Mouse (Mus musculus): ENCODE measurements around the gene Tmem185b. TPM values are rescaled to one million over a fixed set of nuclear protein-coding genes. Genes with fewer than 3 reads are reported as not detected.

The Tmem185b gene
- polyA plus RNA-seq, 1 experiment from 2014 or later, result 16.8 TPM

DNA sequence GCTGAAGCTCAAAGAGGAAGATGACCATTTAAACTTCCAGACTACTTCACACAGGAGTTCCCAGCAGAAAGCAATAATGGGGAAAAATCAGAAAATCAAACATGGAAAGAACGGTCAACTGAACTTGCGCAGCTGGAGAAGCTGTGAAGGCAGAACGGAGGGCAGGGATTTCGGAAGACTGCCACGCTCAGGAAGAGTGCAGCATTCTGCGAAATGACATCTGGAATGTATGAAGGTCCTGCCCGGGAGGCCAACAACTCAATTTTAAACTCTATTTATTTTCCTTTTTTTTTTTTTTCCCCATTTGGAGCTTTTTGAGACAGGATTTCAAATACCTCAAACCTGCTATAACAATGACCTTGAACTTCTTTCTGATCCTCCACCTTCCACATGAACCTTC, 35.2 kb upstream of the Tmem185b start:
- H3K27me3 ChIP-seq (replicated peaks; ENCODE audit: control insufficient read depth, insufficient read depth, low read length), result no peaks in the 10 kb centered on the region
- no peak overlapping the region for H3K4me3 ChIP-seq (replicated peaks; ENCODE audit: low read length)
- 88% methylated on average over 7 of the region's 7 CpGs for WGBS
- no peaks in the 10 kb centered on the region for H3K36me3 ChIP-seq (ENCODE audit: control insufficient read depth, insufficient read depth)
- H3K9me3 ChIP-seq (ENCODE audit: control insufficient read depth, low read length), result no peaks in the 10 kb centered on the region
- H3K4me1 ChIP-seq (replicated peaks; ENCODE audit: control insufficient read depth, insufficient read depth, low read length), result peaks cover 10% of the 10 kb centered on the region
- ATAC-seq, result no peak
- H3K27ac ChIP-seq (ENCODE audit: low read length), result no peak overlapping the region
- no peak overlapping the region for H3K4me2 ChIP-seq (ENCODE audit: low read length)
- no peak overlapping the region for H3K9ac ChIP-seq (replicated peaks; ENCODE audit: low read depth, low read length)

DNA sequence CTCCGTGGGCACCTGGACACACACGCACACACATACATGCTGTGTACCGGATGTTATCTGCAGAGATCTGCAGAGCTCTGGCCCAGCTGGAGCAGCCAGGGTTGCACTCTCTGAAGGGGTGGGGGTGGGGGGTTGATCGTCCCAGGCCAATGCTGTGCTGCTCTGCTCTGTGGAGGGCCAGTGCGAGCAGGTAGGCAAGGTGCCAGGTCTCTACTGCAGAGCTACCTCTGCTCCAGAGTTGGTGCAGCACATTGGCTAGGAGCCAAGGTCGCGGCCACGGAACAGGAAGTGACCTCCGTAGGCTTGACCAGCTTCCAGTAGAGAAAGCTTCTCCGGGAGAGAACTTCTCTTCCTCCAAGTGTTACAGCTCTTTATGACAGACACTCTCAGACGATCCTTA, 33.9 kb upstream of the Tmem185b start:
- no peaks in the 10 kb centered on the region for H3K36me3 ChIP-seq (ENCODE audit: control insufficient read depth, insufficient read depth)
- no peak overlapping the region for H3K9ac ChIP-seq (replicated peaks; ENCODE audit: low read depth, low read length)
- no peak overlapping the region for H3K4me3 ChIP-seq (replicated peaks; ENCODE audit: low read length)
- 52% methylated on average over 11 of the region's 11 CpGs for WGBS
- H3K27ac ChIP-seq (ENCODE audit: low read length), result no peak overlapping the region
- H3K4me2 ChIP-seq (ENCODE audit: low read length), result no peak overlapping the region
- no peak for ATAC-seq
- H3K27me3 ChIP-seq (replicated peaks; ENCODE audit: control insufficient read depth, insufficient read depth, low read length), result no peaks in the 10 kb centered on the region
- H3K9me3 ChIP-seq (ENCODE audit: control insufficient read depth, low read length), result no peaks in the 10 kb centered on the region
- H3K4me1 ChIP-seq (replicated peaks; ENCODE audit: control insufficient read depth, insufficient read depth, low read length), result peaks cover 8% of the 10 kb centered on the region

- H3K36me3 ChIP-seq (ENCODE audit: control insufficient read depth, insufficient read depth), result no peaks in the 10 kb centered on the region
- H3K9me3 ChIP-seq (ENCODE audit: control insufficient read depth, low read length), result no peaks in the 10 kb centered on the region
- no peak overlapping the region for H3K9ac ChIP-seq (replicated peaks; ENCODE audit: low read depth, low read length)
- H3K27ac ChIP-seq (ENCODE audit: low read length), result no peak overlapping the region
- H3K27me3 ChIP-seq (replicated peaks; ENCODE audit: control insufficient read depth, insufficient read depth, low read length), result no peaks in the 10 kb centered on the region
- ATAC-seq, result no peak
- 90% methylated on average over 1 of the region's 1 CpGs for WGBS
- peaks cover 4% of the 10 kb centered on the region for H3K4me1 ChIP-seq (replicated peaks; ENCODE audit: control insufficient read depth, insufficient read depth, low read length)
- no peak overlapping the region for H3K4me3 ChIP-seq (replicated peaks; ENCODE audit: low read length)
- no peak overlapping the region for H3K4me2 ChIP-seq (ENCODE audit: low read length)
Observed at GRCm38 (mm10) chr1:119492505-119492904, 33.5 kb upstream of the Tmem185b start.

- no peaks in the 10 kb centered on the region for H3K9me3 ChIP-seq (ENCODE audit: control insufficient read depth, low read length)
- no peak overlapping the region for H3K9ac ChIP-seq (replicated peaks; ENCODE audit: low read depth, low read length)
- 55% methylated on average over 2 of the region's 2 CpGs for WGBS
- H3K4me3 ChIP-seq (replicated peaks; ENCODE audit: low read length), result no peak overlapping the region
- no peak for ATAC-seq
- H3K27ac ChIP-seq (ENCODE audit: low read length), result no peak overlapping the region
- no peaks in the 10 kb centered on the region for H3K4me1 ChIP-seq (replicated peaks; ENCODE audit: control insufficient read depth, insufficient read depth, low read length)
- no peaks in the 10 kb centered on the region for H3K27me3 ChIP-seq (replicated peaks; ENCODE audit: control insufficient read depth, insufficient read depth, low read length)
- no peaks in the 10 kb centered on the region for H3K36me3 ChIP-seq (ENCODE audit: control insufficient read depth, insufficient read depth)
- H3K4me2 ChIP-seq (ENCODE audit: low read length), result no peak overlapping the region
Observed at GRCm38 (mm10) chr1:119494024-119494711, 31.8 kb upstream of the Tmem185b start.

DNA sequence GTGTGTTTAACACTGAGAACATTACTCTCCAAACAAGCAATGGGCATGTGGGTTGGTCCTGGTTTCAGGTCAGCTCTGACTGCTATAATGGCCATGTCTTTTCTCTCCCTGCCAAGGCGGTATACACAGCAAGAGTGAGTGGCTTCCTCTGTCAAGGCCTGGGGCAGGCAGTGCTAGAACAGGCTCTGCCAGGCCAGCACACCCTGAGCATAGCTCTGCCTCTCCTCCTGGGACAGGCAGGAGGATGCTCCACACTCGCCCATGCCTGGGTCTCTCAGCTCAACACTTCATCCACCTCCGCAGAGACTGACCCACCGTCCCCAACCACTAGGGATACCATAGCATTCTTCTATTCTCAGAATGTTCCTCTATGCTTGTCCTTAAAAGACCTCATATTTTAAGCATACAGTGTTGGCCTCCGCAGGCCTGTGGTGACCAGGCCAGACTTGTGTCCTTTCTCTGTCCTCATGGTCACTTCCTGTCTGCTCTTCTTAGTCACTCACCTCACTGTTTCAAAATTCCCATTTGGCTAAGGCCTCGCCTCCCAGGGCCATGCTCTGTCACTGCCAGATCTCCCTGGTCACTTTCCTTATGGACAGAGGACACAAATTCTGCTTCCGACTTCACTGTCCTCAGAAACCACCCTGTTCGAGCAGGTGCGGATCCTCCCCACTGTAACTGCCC, 31.1 kb upstream of the Tmem185b start:
- Histone ChIP-seq H3K9me3 (ENCODE audit: control insufficient read depth, low read length) (no peaks in the 10 kb centered on the region), H3K36me3 (ENCODE audit: control insufficient read depth, insufficient read depth) (no peaks in the 10 kb centered on the region), H3K27ac (ENCODE audit: low read length) (no peak overlapping the region), H3K27me3 (replicated peaks; ENCODE audit: control insufficient read depth, insufficient read depth, low read length) (no peaks in the 10 kb centered on the region), H3K4me3 (replicated peaks; ENCODE audit: low read length) (no peak overlapping the region), H3K9ac (replicated peaks; ENCODE audit: low read depth, low read length) (no peak overlapping the region), H3K4me2 (ENCODE audit: low read length) (no peak overlapping the region), H3K4me1 (replicated peaks; ENCODE audit: control insufficient read depth, insufficient read depth, low read length) (no peaks in the 10 kb centered on the region)
- no peak for ATAC-seq
- 93% methylated on average over 8 of the region's 9 CpGs for WGBS

DNA sequence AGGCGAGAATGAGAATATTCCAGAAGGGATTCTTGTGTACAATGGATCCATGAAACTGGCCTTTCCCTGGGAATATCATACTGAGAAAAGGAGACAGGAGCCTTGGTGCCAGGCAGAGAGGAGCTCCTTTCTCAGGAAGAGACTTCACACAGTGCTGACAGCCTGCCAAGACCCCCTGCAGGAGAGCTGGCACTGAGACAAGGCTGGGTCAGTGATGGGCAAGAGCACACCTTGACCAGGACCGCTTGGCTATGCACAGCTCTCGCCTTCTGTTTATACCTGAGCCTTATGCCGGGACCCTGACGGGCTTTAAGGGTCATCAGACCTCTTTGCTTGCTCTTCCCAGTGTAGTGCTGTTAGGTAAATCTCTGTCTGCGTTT, 30.6 kb upstream of the Tmem185b start:
- Histone ChIP-seq H3K27ac (ENCODE audit: low read length) (no peak overlapping the region), H3K4me2 (ENCODE audit: low read length) (no peak overlapping the region), H3K36me3 (ENCODE audit: control insufficient read depth, insufficient read depth) (no peaks in the 10 kb centered on the region), H3K27me3 (replicated peaks; ENCODE audit: control insufficient read depth, insufficient read depth, low read length) (no peaks in the 10 kb centered on the region), H3K9me3 (ENCODE audit: control insufficient read depth, low read length) (no peaks in the 10 kb centered on the region), H3K4me3 (replicated peaks; ENCODE audit: low read length) (no peak overlapping the region), H3K9ac (replicated peaks; ENCODE audit: low read depth, low read length) (no peak overlapping the region), H3K4me1 (replicated peaks; ENCODE audit: control insufficient read depth, insufficient read depth, low read length) (no peaks in the 10 kb centered on the region)
- 80% methylated on average over 6 of the region's 6 CpGs for WGBS
- ATAC-seq, result no peak

DNA sequence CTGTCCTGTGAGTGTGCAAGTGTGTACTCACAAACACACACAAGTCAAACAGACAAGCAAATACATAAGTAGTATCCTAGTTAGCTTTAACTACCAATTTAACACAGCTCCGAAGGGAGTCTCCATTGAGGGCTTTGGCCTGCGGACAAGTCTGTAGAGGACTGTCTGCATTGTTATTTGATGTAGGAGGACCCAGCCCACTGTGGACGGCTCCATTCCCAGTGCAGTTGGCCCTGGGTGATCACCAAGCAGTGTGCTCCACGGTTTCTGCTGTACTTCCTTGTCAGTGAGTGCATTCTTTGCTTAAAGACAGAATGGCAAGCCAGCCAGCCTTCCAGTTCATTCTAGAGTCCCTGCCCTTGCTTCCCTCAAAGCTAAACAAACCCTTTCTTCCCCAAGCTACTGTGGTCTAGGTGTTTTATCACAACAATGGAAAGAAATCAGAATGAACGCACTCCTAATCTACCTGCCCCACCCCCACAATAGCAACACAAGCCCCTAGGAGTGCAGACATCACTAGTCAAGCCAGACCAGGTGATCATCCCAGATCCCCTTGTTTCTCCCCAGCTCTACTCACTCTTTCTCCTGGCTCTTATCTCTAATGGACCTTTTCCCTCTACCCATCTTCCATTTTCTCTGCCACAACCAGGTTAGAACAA, 28.5 kb upstream of the Tmem185b start:
- Histone ChIP-seq H3K9ac (replicated peaks; ENCODE audit: low read depth, low read length) (no peak overlapping the region), H3K36me3 (ENCODE audit: control insufficient read depth, insufficient read depth) (no peaks in the 10 kb centered on the region), H3K9me3 (ENCODE audit: control insufficient read depth, low read length) (no peaks in the 10 kb centered on the region), H3K4me2 (ENCODE audit: low read length) (no peak overlapping the region), H3K4me3 (replicated peaks; ENCODE audit: low read length) (no peak overlapping the region), H3K27ac (ENCODE audit: low read length) (no peak overlapping the region), H3K27me3 (replicated peaks; ENCODE audit: control insufficient read depth, insufficient read depth, low read length) (no peaks in the 10 kb centered on the region), H3K4me1 (replicated peaks; ENCODE audit: control insufficient read depth, insufficient read depth, low read length) (no peaks in the 10 kb centered on the region)
- 73% methylated on average over 5 of the region's 5 CpGs for WGBS
- ATAC-seq, result no peak

- Histone ChIP-seq H3K4me2 (ENCODE audit: low read length) (no peak overlapping the region), H3K27me3 (replicated peaks; ENCODE audit: control insufficient read depth, insufficient read depth, low read length) (no peaks in the 10 kb centered on the region), H3K9me3 (ENCODE audit: control insufficient read depth, low read length) (no peaks in the 10 kb centered on the region), H3K36me3 (ENCODE audit: control insufficient read depth, insufficient read depth) (no peaks in the 10 kb centered on the region), H3K4me3 (replicated peaks; ENCODE audit: low read length) (no peak overlapping the region), H3K9ac (replicated peaks; ENCODE audit: low read depth, low read length) (no peak overlapping the region), H3K4me1 (replicated peaks; ENCODE audit: control insufficient read depth, insufficient read depth, low read length) (peaks cover 11% of the 10 kb centered on the region), H3K27ac (ENCODE audit: low read length) (no peak overlapping the region)
- no peak for ATAC-seq
- 90% methylated on average over 9 of the region's 9 CpGs for WGBS
Observed at GRCm38 (mm10) chr1:119498536-119499231, 27.3 kb upstream of the Tmem185b start.

DNA sequence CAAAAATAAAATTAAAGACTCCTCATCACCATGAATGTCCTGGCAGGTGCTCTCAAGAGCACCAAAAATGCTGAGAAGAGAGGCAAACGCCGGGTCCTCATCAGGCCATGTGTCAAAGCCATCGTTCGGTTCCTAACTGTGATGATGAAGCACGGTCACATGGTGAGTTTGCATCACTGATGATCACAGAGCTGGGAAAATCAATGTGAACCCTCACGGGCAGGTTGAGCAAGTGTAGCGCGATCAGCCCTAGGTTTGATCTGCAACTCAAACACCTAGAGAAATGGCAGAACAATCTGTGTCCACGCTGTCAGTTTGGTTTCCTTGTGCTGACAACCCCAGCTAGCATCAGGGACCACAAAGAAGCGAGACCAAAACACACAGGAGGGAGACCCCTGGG, 26.5 kb upstream of the Tmem185b start:
- H3K36me3 ChIP-seq (ENCODE audit: control insufficient read depth, insufficient read depth), result no peaks in the 10 kb centered on the region
- no peak overlapping the region for H3K4me3 ChIP-seq (replicated peaks; ENCODE audit: low read length)
- H3K4me2 ChIP-seq (ENCODE audit: low read length), result no peak overlapping the region
- no peaks in the 10 kb centered on the region for H3K9me3 ChIP-seq (ENCODE audit: control insufficient read depth, low read length)
- H3K9ac ChIP-seq (replicated peaks; ENCODE audit: low read depth, low read length), result no peak overlapping the region
- 91% methylated on average over 10 of the region's 10 CpGs for WGBS
- H3K4me1 ChIP-seq (replicated peaks; ENCODE audit: control insufficient read depth, insufficient read depth, low read length), result peaks cover 16% of the 10 kb centered on the region
- H3K27ac ChIP-seq (ENCODE audit: low read length), result no peak overlapping the region
- ATAC-seq, result no peak
- H3K27me3 ChIP-seq (replicated peaks; ENCODE audit: control insufficient read depth, insufficient read depth, low read length), result no peaks in the 10 kb centered on the region

All from forebrain, embryonic 16.5 days (tissue).